In genomic region chr12:85824438-85825264, GRCm38 (mm10) we compare ENCODE assay signal across 8 mouse cellular contexts. TPM values are rescaled to one million over a fixed set of nuclear protein-coding genes. Genes with fewer than 3 reads are reported as not detected.
DNase-seq lines count a peak whose midpoint lies in the region; ATAC-seq and TF ChIP-seq lines count a peak whose summit lies in the region.

Erg28 (minus strand) TSS chr12:85824550.
Ttll5 (plus strand) TSS chr12:85824659.

- TF ChIP-seq CTCF in ES-Bruce4 (IDR thresholded peaks at IDR 0.05; ENCODE audit: low read depth, low read length), result no peak
- TF ChIP-seq CTCF in liver, postnatal 0 days (IDR thresholded peaks at IDR 0.05; ENCODE audit: low read depth), result 0 out of 2 replicates have a peak, but pooled peaks have one; percentile 5

- H3K27me3 ChIP-seq in ES-Bruce4 (ENCODE audit: control insufficient read depth, insufficient read depth, low read length, poor library complexity, severe bottlenecking), result no peaks in the 10 kb centered on the region
- H3K27me3 ChIP-seq in forebrain, embryonic 13.5 days, result no peaks in the 10 kb centered on the region
- H3K27me3 ChIP-seq in liver, postnatal 0 days (ENCODE audit: insufficient read depth, low read length), result no peaks in the 10 kb centered on the region
- no peaks in the 10 kb centered on the region for H3K27me3 ChIP-seq in neural tube, embryonic 14.5 days (ENCODE audit: control insufficient read depth, insufficient read depth, low read length)

- H3K4me1 ChIP-seq in ES-Bruce4 (ENCODE audit: control insufficient read depth, insufficient read depth, low read length), result no peaks in the 10 kb centered on the region
- peaks cover 30% of the 10 kb centered on the region for H3K4me1 ChIP-seq in forebrain, embryonic 13.5 days
- H3K4me1 ChIP-seq in liver, postnatal 0 days (ENCODE audit: insufficient read depth), result peaks cover 18% of the 10 kb centered on the region
- peaks cover 9% of the 10 kb centered on the region; the same call in 1 of the 2 replicates for H3K4me1 ChIP-seq in neural tube, embryonic 14.5 days (ENCODE audit: control insufficient read depth, insufficient read depth, low read length)

- ATAC-seq in cerebellum, adult (ENCODE audit: insufficient number of reproducible peaks, low FRiP score, low TSS enrichment), result peak; percentile 96
- ATAC-seq in forebrain, embryonic 13.5 days, result peak; percentile 98
- peak; percentile 96 for ATAC-seq in liver, postnatal 0 days
- ATAC-seq in neural tube, embryonic 14.5 days (ENCODE audit: low read depth), result peak; percentile 99

- H3K9ac ChIP-seq in ES-Bruce4 (ENCODE audit: low read depth, poor library complexity, severe bottlenecking), result peak within 1 kb of the TSS; percentile 72
- H3K9ac ChIP-seq in forebrain, embryonic 13.5 days, result peak within 1 kb of the TSS; percentile 88
- H3K9ac ChIP-seq in liver, postnatal 0 days (replicated peaks), result peak within 1 kb of the TSS; percentile 78
- H3K9ac ChIP-seq in neural tube, embryonic 14.5 days (replicated peaks; ENCODE audit: low read depth, low read length), result peak within 1 kb of the TSS; percentile 66

- under 1% methylated on average over 67 of the region's 67 CpGs for WGBS in forebrain, embryonic 13.5 days
- WGBS in large intestine, adult 2 months, result under 1% methylated on average over 67 of the region's 67 CpGs
- WGBS in liver, postnatal 0 days (ENCODE audit: insufficient replicate concordance), result under 1% methylated on average over 65 of the region's 67 CpGs
- WGBS in neural tube, embryonic 14.5 days, result under 1% methylated on average over 67 of the region's 67 CpGs

- H3K36me3 ChIP-seq in ES-Bruce4 (ENCODE audit: control insufficient read depth, insufficient read depth, low read length, poor library complexity, severe bottlenecking), result peaks cover 6% of the 10 kb centered on the region; the same call in 1 of the 2 replicates
- peaks cover 26% of the 10 kb centered on the region for H3K36me3 ChIP-seq in forebrain, embryonic 13.5 days (ENCODE audit: poor library complexity, severe bottlenecking)
- H3K36me3 ChIP-seq in liver, postnatal 0 days (replicated peaks; ENCODE audit: insufficient read depth, low read length), result peaks cover 20% of the 10 kb centered on the region
- peaks cover 7% of the 10 kb centered on the region; the same call in 1 of the 2 replicates for H3K36me3 ChIP-seq in neural tube, embryonic 14.5 days (ENCODE audit: control insufficient read depth, insufficient read depth, low read length)

- no peaks in the 10 kb centered on the region for H3K9me3 ChIP-seq in ES-Bruce4 (replicated peaks; ENCODE audit: control insufficient read depth, insufficient read depth, low read length, poor library complexity, severe bottlenecking)
- H3K9me3 ChIP-seq in forebrain, embryonic 13.5 days (replicated peaks), result no peaks in the 10 kb centered on the region
- H3K9me3 ChIP-seq in liver, postnatal 0 days (ENCODE audit: low read length), result no peaks in the 10 kb centered on the region
- H3K9me3 ChIP-seq in neural tube, embryonic 14.5 days (ENCODE audit: control insufficient read depth, low read length), result no peaks in the 10 kb centered on the region

- H3K27ac ChIP-seq in ES-Bruce4 (ENCODE audit: insufficient read depth, low read length), result peak within 1 kb of the TSS; percentile 74
- peak within 1 kb of the TSS; percentile 93 for H3K27ac ChIP-seq in forebrain, embryonic 13.5 days
- peak within 1 kb of the TSS; percentile 97 for H3K27ac ChIP-seq in liver, postnatal 0 days (ENCODE audit: low read depth)
- peak within 1 kb of the TSS; percentile 92 for H3K27ac ChIP-seq in neural tube, embryonic 14.5 days (ENCODE audit: low read depth, low read length)

- peak within 1 kb of the TSS; percentile 86 for H3K4me2 ChIP-seq in forebrain, embryonic 13.5 days
- peak within 1 kb of the TSS; percentile 90 for H3K4me2 ChIP-seq in liver, postnatal 0 days (ENCODE audit: low read depth, low read length)
- H3K4me2 ChIP-seq in neural tube, embryonic 14.5 days (ENCODE audit: low read depth, low read length), result peak within 1 kb of the TSS; percentile 70

- H3K4me3 ChIP-seq in ES-Bruce4 (ENCODE audit: low read depth, low read length), result peak within 1 kb of the TSS; percentile 88
- peak within 1 kb of the TSS; percentile 86 for H3K4me3 ChIP-seq in forebrain, embryonic 13.5 days
- H3K4me3 ChIP-seq in liver, postnatal 0 days (ENCODE audit: low read depth, low read length), result peak within 1 kb of the TSS; percentile 79
- H3K4me3 ChIP-seq in neural tube, embryonic 14.5 days (ENCODE audit: low read depth, low read length), result peak within 1 kb of the TSS; percentile 58

- DNase-seq in heart, postnatal 10 days, result peak; percentile 97
- peak; percentile 90 for DNase-seq in large intestine, adult 2 months (ENCODE audit: low read depth, low spot score)
- DNase-seq in liver, postnatal 0 days, result peak; percentile 94
- DNase-seq in testis, postnatal 10 days (ENCODE audit: low spot score), result peak; percentile 95

- TF ChIP-seq POLR2A in ES-Bruce4 (IDR thresholded peaks at IDR 0.05; ENCODE audit: insufficient read depth, low read length), result peak; percentile 58

- intact Hi-C loops in heart, postnatal 10 days (cut with DNase I), result loop anchor here (10.0 kb wide), 1 partner anchor 480 kb away; no protein-coding TSS in a partner anchor

- TF ChIP-seq EP300 in ES-Bruce4 (IDR thresholded peaks at IDR 0.05; ENCODE audit: insufficient read depth, low read depth, low read length), result no peak
- peak; percentile 49 for TF ChIP-seq EP300 in liver, postnatal 0 days (IDR thresholded peaks at IDR 0.05; ENCODE audit: low read depth)

RNA-seq across cellular contexts. Expression of gene Erg28, which starts in this region (rescaled TPM):
- polyA plus RNA-seq in ES-Bruce4 (2011; ENCODE audit: insufficient read depth, insufficient read length, low read depth, missing spikeins), result 97.1 and 99.3 TPM in 2 replicates
- polyA plus RNA-seq in forebrain, embryonic 13.5 days (2015; fragmentation: Nextera tagmentation; extraction: Ambion mirVana), result 98.5 and 101 TPM in 2 replicates
- 10 to 100 TPM; 11.1 to 11.9 TPM for total RNA-seq in heart, postnatal 10 days (2021)
- 81.6 and 86.1 TPM in 2 replicates for polyA plus RNA-seq in large intestine, adult 2 months (2012; rRNA removed)
- 85.7 and 94.2 TPM in 2 replicates for polyA plus RNA-seq in liver, postnatal 0 days (2015; fragmentation: Nextera tagmentation; extraction: Ambion mirVana)
- polyA plus RNA-seq in neural tube, embryonic 14.5 days (2014; fragmentation: Nextera tagmentation; extraction: Ambion mirVana), result 88.1 and 104 TPM in 2 replicates

RNA-seq across cellular contexts. Expression of gene Ttll5, which starts in this region (rescaled TPM):
- polyA plus RNA-seq in ES-Bruce4 (2011; ENCODE audit: insufficient read depth, insufficient read length, low read depth, missing spikeins), result 19.4 and 23.5 TPM in 2 replicates
- 12.0 and 15.2 TPM in 2 replicates for polyA plus RNA-seq in forebrain, embryonic 13.5 days (2015; fragmentation: Nextera tagmentation; extraction: Ambion mirVana)
- total RNA-seq in heart, postnatal 10 days (2021), result 10 to 100 TPM; 14.2 to 15.3 TPM
- polyA plus RNA-seq in large intestine, adult 2 months (2012; rRNA removed), result 8.3 and 8.9 TPM in 2 replicates
- 2.8 and 3.0 TPM in 2 replicates for polyA plus RNA-seq in liver, postnatal 0 days (2015; fragmentation: Nextera tagmentation; extraction: Ambion mirVana)
- polyA plus RNA-seq in neural tube, embryonic 14.5 days (2014; fragmentation: Nextera tagmentation; extraction: Ambion mirVana), result 16.8 and 18.0 TPM in 2 replicates

Comparison
In these comparisons a context has a peak if more than half of its experiments do, and no peak if none do; other contexts are left out.
1. Peak in every context shown above with its lines: DNase-seq, ATAC-seq, H3K4me3 ChIP-seq and H3K27ac ChIP-seq.